Mouse (Mus musculus) kidney, embryonic 16.5 days (tissue): Measurements from ENCODE around the gene Prap1. TPM values are rescaled to one million over a fixed set of nuclear protein-coding genes. Genes with fewer than 3 reads are reported as not detected.
"Not testable (repeated sequence)": the region's sequence is repeated elsewhere in the genome, so short reads cannot be mapped to it uniquely, and the experiment has no call there.

Experiments used
- ATAC-seq: fragments of 200-750 bp; cut with Nextera tagmentation; 2 replicates; pipeline ENCODE4 v1.8.0; 2017; ENCODE audit warnings: moderate TSS enrichment; ENCODE audit not compliant: low FRiP score, low TSS enrichment
- H3K27ac ChIP-seq: fragments of 300-500 bp; sonication (generic); 2 replicates; pipeline ENCODE4 v1.5.1; 2014; ENCODE audit warnings: low read length
- H3K27me3 ChIP-seq: fragments of 300-500 bp; sonication (generic); 2 replicates; pipeline ENCODE4 v1.6.1; 2014; ENCODE audit warnings: low read length, control low read depth, mixed read lengths; ENCODE audit not compliant: insufficient read depth
- H3K36me3 ChIP-seq: fragments of 300-500 bp; sonication (generic); 2 replicates; pipeline ENCODE4 v1.6.1; 2014; ENCODE audit warnings: low read length, control low read depth, mixed read lengths; ENCODE audit not compliant: insufficient read depth
- H3K4me1 ChIP-seq: fragments of 300-500 bp; sonication (generic); 2 replicates; pipeline ENCODE4 v1.6.1; 2014; ENCODE audit warnings: low read length, control low read depth, mixed read lengths; ENCODE audit not compliant: insufficient read depth
- H3K4me2 ChIP-seq: fragments of 300-500 bp; sonication (generic); replicated peaks from 2 replicates; pipeline ENCODE4 v1.6.1; 2014; ENCODE audit warnings: low read depth, low read length
- H3K4me3 ChIP-seq: fragments of 300-500 bp; sonication (generic); 2 replicates; pipeline ENCODE4 v1.5.1; 2014; ENCODE audit warnings: mild to moderate bottlenecking, low read length
- H3K9ac ChIP-seq: fragments of 300-500 bp; sonication (generic); replicated peaks from 2 replicates; pipeline ENCODE4 v1.6.1; 2014; ENCODE audit warnings: low read length
- H3K9me3 ChIP-seq: fragments of 300-500 bp; sonication (generic); 2 replicates; pipeline ENCODE4 v1.6.1; 2016; ENCODE audit warnings: low read length, control low read depth
- WGBS: fragments of 180-500 bp; shearing (Covaris S2); extraction: QIAGEN DNeasy Blood & Tissue Kit; methylation state at CpG from one replicate; pipeline ENCODE4 v1.1.7; 2014; 5-methylcytosine and 5-hydroxymethylcytosine counted together
- polyA plus RNA-seq: library from polyadenylated mRNA; unstranded; fragments of >200 nt; fragmentation: Nextera tagmentation; extraction: Ambion mirVana; gene quantifications from 2 replicates; pipeline ENCODE4 v1.2.1, GENCODE M21; 2015

The Prap1 gene
- polyA plus RNA-seq, 1 experiment from 2014 or later = 0.27 TPM

GRCm38 (mm10) chr7:140126022-140126350 is 32.8 kb downstream of the Prap1 start:
- H3K9me3 ChIP-seq = no peaks in the 10 kb centered on the region
- H3K27ac ChIP-seq = peak overlapping the region; percentile 73; the same call in 1 of the 2 replicates
- peaks cover 12% of the 10 kb centered on the region for H3K36me3 ChIP-seq
- no peak; the same call in 1 of the 2 replicates for ATAC-seq
- 4% methylated on average over 5 of the region's 5 CpGs for WGBS
- H3K4me3 ChIP-seq = peak overlapping the region; percentile 90
- H3K4me1 ChIP-seq = peaks cover 10% of the 10 kb centered on the region
- H3K27me3 ChIP-seq = no peaks in the 10 kb centered on the region
- peak overlapping the region; percentile 88 for H3K4me2 ChIP-seq
- peak overlapping the region; percentile 95 for H3K9ac ChIP-seq

GRCm38 (mm10) chr7:140126934-140127333 is 33.7 kb downstream of the Prap1 start:
- H3K4me3 ChIP-seq = no peak overlapping the region
- WGBS = 86% methylated on average over 3 of the region's 3 CpGs
- peaks cover 10% of the 10 kb centered on the region for H3K4me1 ChIP-seq
- no peak overlapping the region for H3K4me2 ChIP-seq
- H3K27me3 ChIP-seq = no peaks in the 10 kb centered on the region
- no peaks in the 10 kb centered on the region for H3K9me3 ChIP-seq
- H3K27ac ChIP-seq = no peak overlapping the region
- peaks cover 12% of the 10 kb centered on the region for H3K36me3 ChIP-seq
- no peak overlapping the region for H3K9ac ChIP-seq
- no peak for ATAC-seq

- no peak overlapping the region for H3K4me2 ChIP-seq
- no peak overlapping the region for H3K9ac ChIP-seq
- no peaks in the 10 kb centered on the region for H3K27me3 ChIP-seq
- H3K4me1 ChIP-seq = peaks cover 10% of the 10 kb centered on the region
- ATAC-seq = no peak
- H3K4me3 ChIP-seq = no peak overlapping the region
- peaks cover 12% of the 10 kb centered on the region for H3K36me3 ChIP-seq
- no peak overlapping the region for H3K27ac ChIP-seq
- 83% methylated on average over 2 of the region's 2 CpGs for WGBS
- no peaks in the 10 kb centered on the region for H3K9me3 ChIP-seq
These were observed 34.7 kb downstream of the Prap1 start for GRCm38 (mm10) chr7:140127911-140128310.

GRCm38 (mm10) chr7:140132184-140132583 is 39.0 kb downstream of the Prap1 start:
- H3K9ac ChIP-seq, H3K4me2 ChIP-seq, H3K27ac ChIP-seq, ATAC-seq, H3K4me3 ChIP-seq, H3K27me3 ChIP-seq, H3K4me1 ChIP-seq, H3K9me3 ChIP-seq: not testable (repeated sequence)
- WGBS = 92% methylated on average over 7 of the region's 7 CpGs
- H3K36me3 ChIP-seq = peaks cover 18% of the 10 kb centered on the region

GRCm38 (mm10) chr7:140134033-140134432 is 40.8 kb downstream of the Prap1 start:
- peaks cover 17% of the 10 kb centered on the region for H3K36me3 ChIP-seq
- not testable (repeated sequence) for H3K4me1 ChIP-seq, H3K27me3 ChIP-seq, H3K9ac ChIP-seq, ATAC-seq, H3K9me3 ChIP-seq, H3K4me3 ChIP-seq, H3K27ac ChIP-seq, H3K4me2 ChIP-seq
- WGBS = 97% methylated on average over 3 of the region's 7 CpGs

- Histone ChIP-seq H3K9ac (no peak overlapping the region), H3K4me2 (no peak overlapping the region), H3K27me3 (no peaks in the 10 kb centered on the region), H3K4me1 (peaks cover 6% of the 10 kb centered on the region), H3K4me3 (no peak overlapping the region), H3K27ac (no peak overlapping the region), H3K36me3 (peaks cover 9% of the 10 kb centered on the region; the same call in 1 of the 2 replicates), H3K9me3 (no peaks in the 10 kb centered on the region)
- no peak for ATAC-seq
- 92% methylated on average over 5 of the region's 5 CpGs for WGBS
These were observed 42.0 kb downstream of the Prap1 start for GRCm38 (mm10) chr7:140135106-140135770.

GRCm38 (mm10) chr7:140137135-140138020 is 44.2 kb downstream of the Prap1 start, which contains the start of gene Mtg1:
Gene Mtg1, plus strand, starts transcription at chr7:140137564.
- H3K4me3 ChIP-seq = peak within 1 kb of the TSS; percentile 76
- peak within 1 kb of the TSS; percentile 94 for H3K9ac ChIP-seq
- H3K4me2 ChIP-seq = peak within 1 kb of the TSS; percentile 80
- ATAC-seq = peak; percentile 99
- peak within 1 kb of the TSS; percentile 84 for H3K27ac ChIP-seq
- H3K9me3 ChIP-seq = no peaks in the 10 kb centered on the region
- H3K36me3 ChIP-seq = 0 out of 2 replicates have a peak, but pooled peaks cover 5% of the 10 kb centered on the region
- peaks cover 6% of the 10 kb centered on the region for H3K4me1 ChIP-seq
- H3K27me3 ChIP-seq = no peaks in the 10 kb centered on the region
- 1% methylated on average over 39 of the region's 39 CpGs for WGBS

GRCm38 (mm10) chr7:140138021-140138310 is 44.8 kb downstream of the Prap1 start:
- WGBS = 3% methylated on average over 8 of the region's 8 CpGs

GRCm38 (mm10) chr7:140141350-140141749 is 48.2 kb downstream of the Prap1 start:
- 5% methylated on average over 14 of the region's 14 CpGs for WGBS
- Histone ChIP-seq H3K9me3 (no peaks in the 10 kb centered on the region), H3K27me3 (no peaks in the 10 kb centered on the region), H3K4me1 (peaks cover 6% of the 10 kb centered on the region), H3K36me3 (no peaks in the 10 kb centered on the region), H3K27ac (no peak overlapping the region), H3K4me3 (no peak overlapping the region), H3K9ac (no peak overlapping the region), H3K4me2 (no peak overlapping the region)
- ATAC-seq = no peak

More at GRCm38 (mm10) chr7:140138021-140138310, 44.8 kb downstream of the Prap1 start:
- Histone ChIP-seq H3K9ac (peak overlapping the region; percentile 94), H3K4me1 (peaks cover 6% of the 10 kb centered on the region), H3K4me3 (peak overlapping the region; percentile 76), H3K36me3 (0 out of 2 replicates have a peak, but pooled peaks cover 5% of the 10 kb centered on the region), H3K27ac (peak overlapping the region; percentile 84), H3K9me3 (no peaks in the 10 kb centered on the region), H3K27me3 (no peaks in the 10 kb centered on the region), H3K4me2 (peak overlapping the region; percentile 80)
- ATAC-seq = no peak

GRCm38 (mm10) chr7:140144550-140144949 is 51.4 kb downstream of the Prap1 start:
- 86% methylated on average over 4 of the region's 4 CpGs for WGBS
- Histone ChIP-seq H3K9me3 (no peaks in the 10 kb centered on the region), H3K4me2 (no peak overlapping the region), H3K4me3 (no peak overlapping the region), H3K4me1 (no peaks in the 10 kb centered on the region), H3K9ac (no peak overlapping the region), H3K27ac (no peak overlapping the region), H3K36me3 (0 out of 2 replicates have a peak, but pooled peaks cover 3% of the 10 kb centered on the region), H3K27me3 (no peaks in the 10 kb centered on the region)
- ATAC-seq = no peak
